Mouse (Mus musculus) cerebellum, adult 2 months (tissue): ENCODE measurements around the gene Dag1.

ENCODE experiments used
- CTCF ChIP-seq: fragments of 200-500 bp; IDR thresholded peaks from 2 replicates; pipeline ENCODE4 v1.5.1; 2011; ENCODE audit warnings: low read depth, mild to moderate bottlenecking, control low read depth, low read length, moderate library complexity, borderline replicate concordance; ENCODE audit not compliant: insufficient read depth
- POLR2A ChIP-seq: fragments of 200-500 bp; IDR thresholded peaks from 2 replicates; pipeline ENCODE4 v1.6.1; 2011; ENCODE audit warnings: low read length, control low read depth, borderline replicate concordance; ENCODE audit not compliant: insufficient read depth

DNA sequence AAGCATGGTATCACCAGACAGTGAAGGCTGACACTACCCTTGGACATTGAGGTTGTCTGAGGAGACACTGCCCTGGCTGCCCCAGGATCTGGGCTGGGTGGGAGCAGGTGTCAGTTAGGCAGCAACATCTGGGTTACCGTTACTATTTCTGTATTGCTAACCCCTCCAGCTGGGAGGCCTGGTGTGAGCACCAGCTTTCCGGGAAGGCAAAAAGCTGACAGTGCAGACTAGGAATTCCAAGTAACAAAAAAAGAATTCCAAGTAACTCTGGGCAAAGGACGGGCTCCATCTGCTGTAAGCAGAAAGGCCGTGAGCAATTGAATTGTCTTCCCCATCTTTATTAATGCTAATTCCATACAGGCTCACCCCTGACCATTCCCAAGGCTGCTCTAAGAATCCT, 65.1 kb downstream of the Dag1 start:
- TF ChIP-seq CTCF: no peak
- no peak for TF ChIP-seq POLR2A
